Mouse (Mus musculus): ENCODE measurements at regions not wholly inside any gene's neighbourhood (a gene's known extent, or its start where the extent isn't known, plus 50 kb on each side); places are given as distances from the start of the nearest gene placed in this dataset.

GRCm38 (mm10) chr8:11981458-11981857, 141.2 kb downstream of the Tex29 start:
- no peaks in the 10 kb centered on the region for H3K36me3 ChIP-seq (ENCODE audit: control insufficient read depth in 1 of 2, insufficient read depth in 2 of 2, low read length in 2 of 2)
- DNase-seq (ENCODE audit: low read depth, low spot score) = peak; percentile 4
- TF ChIP-seq EP300 (IDR thresholded peaks at IDR 0.05; ENCODE audit: low read depth in 1 of 2, low read length in 2 of 2) (no peak), MAZ (IDR thresholded peaks at IDR 0.05; ENCODE audit: low read depth, low read length) (no peak), CTCF (IDR thresholded peaks at IDR 0.05 in 2 of 3, conservative IDR thresholded peaks at IDR 0.05 in 1 of 3; ENCODE audit: control insufficient read depth in 1 of 3, insufficient read depth in 1 of 3, low read depth in 2 of 3, low read length in 3 of 3, poor library complexity in 1 of 3, severe bottlenecking in 1 of 3) (peak; percentile 14 to 35 (median 21); a peak in 4 of 6 replicates)
- H3K27me3 ChIP-seq (ENCODE audit: control insufficient read depth in 1 of 2, insufficient read depth in 2 of 2, low read length in 2 of 2) = no peaks in the 10 kb centered on the region
- H3K9me3 ChIP-seq (replicated peaks; ENCODE audit: insufficient read depth, low read length) = no peaks in the 10 kb centered on the region
- no peaks in the 10 kb centered on the region for H3K79me2 ChIP-seq (ENCODE audit: control insufficient read depth, insufficient read depth, low read length, poor library complexity)
- H3K9ac ChIP-seq (ENCODE audit: control insufficient read depth, low read depth, low read length, poor library complexity, severe bottlenecking) = no peak overlapping the region
- H3K27ac ChIP-seq (ENCODE audit: control insufficient read depth, low read depth, low read length) = no peak overlapping the region
- H3K4me1 ChIP-seq (ENCODE audit: control insufficient read depth in 1 of 2, insufficient read depth in 2 of 2, low read length in 2 of 2) = no peaks in the 10 kb centered on the region
- no peak overlapping the region for H3K4me3 ChIP-seq (ENCODE audit: control insufficient read depth in 1 of 2, insufficient read depth in 1 of 2, low read depth in 2 of 2, low read length in 2 of 2)

DNA sequence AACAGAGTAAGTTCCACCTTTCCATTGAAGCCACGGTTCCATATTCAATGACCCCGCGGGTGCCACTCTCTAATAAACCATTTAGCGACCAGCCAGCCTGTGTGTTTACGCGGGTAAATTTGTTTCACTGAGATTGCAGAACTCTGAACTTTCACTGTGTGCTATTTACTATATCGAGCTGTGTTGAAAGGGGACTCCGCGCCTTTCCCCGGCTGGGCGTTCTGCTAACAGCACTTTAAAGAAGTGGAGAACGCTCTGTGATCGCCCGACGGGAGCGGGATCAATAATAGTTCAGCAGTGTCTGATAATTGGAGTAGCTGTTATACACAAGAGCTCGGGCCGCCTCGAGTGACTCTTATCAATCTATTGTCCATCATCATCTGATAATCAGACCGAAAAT, 149.8 kb downstream of the Tex29 start:
- TF ChIP-seq TCF12 (IDR thresholded peaks at IDR 0.05; ENCODE audit: low read depth, low read length) (no peak), MYB (IDR thresholded peaks at IDR 0.05; ENCODE audit: low read depth, low read length) (no peak), USF1 (IDR thresholded peaks at IDR 0.05; ENCODE audit: low read depth, low read length) (no peak), ZNF384 (IDR thresholded peaks at IDR 0.05; ENCODE audit: low read depth, low read length) (no peak), MEF2A (IDR thresholded peaks at IDR 0.05; ENCODE audit: extremely low read depth, insufficient replicate concordance, low read depth, low read length, poor library complexity, severe bottlenecking) (no peak), POLR2AphosphoS5 (IDR thresholded peaks at IDR 0.05; ENCODE audit: borderline replicate concordance, low read depth, low read length) (no peak), JUND (IDR thresholded peaks at IDR 0.05; ENCODE audit: low read depth, low read length) (no peak), CHD2 (IDR thresholded peaks at IDR 0.05; ENCODE audit: low read length) (no peak), POLR2AphosphoS2 (IDR thresholded peaks at IDR 0.05; ENCODE audit: low read length) (no peak), POLR2A (IDR thresholded peaks at IDR 0.05; ENCODE audit: control insufficient read depth in 1 of 2, insufficient read depth in 1 of 2, low read depth in 1 of 2, low read length in 2 of 2, poor library complexity in 1 of 2) (no peak), SIN3A (IDR thresholded peaks at IDR 0.05; ENCODE audit: low read length) (no peak), NRF1 (IDR thresholded peaks at IDR 0.05; ENCODE audit: insufficient read depth, low read depth, low read length, poor library complexity, severe bottlenecking) (no peak), ZMIZ1 (IDR thresholded peaks at IDR 0.05; ENCODE audit: low read depth, low read length) (no peak), MAZ (IDR thresholded peaks at IDR 0.05; ENCODE audit: low read depth, low read length) (no peak), MAX (IDR thresholded peaks at IDR 0.05; ENCODE audit: low read length) (no peak), MYC (IDR thresholded peaks at IDR 0.05; ENCODE audit: low read depth, low read length) (no peak), MAFK (IDR thresholded peaks at IDR 0.05; ENCODE audit: borderline replicate concordance, low read depth, low read length) (no peak), SMC3 (IDR thresholded peaks at IDR 0.05; ENCODE audit: low read depth, low read length) (no peak), ELF1 (IDR thresholded peaks at IDR 0.05; ENCODE audit: low read depth, low read length) (no peak)
- no peaks in the 10 kb centered on the region for H3K36me3 ChIP-seq (ENCODE audit: control insufficient read depth in 1 of 2, insufficient read depth in 2 of 2, low read length in 2 of 2)
- H3K9ac ChIP-seq (ENCODE audit: control insufficient read depth, low read depth, low read length, poor library complexity, severe bottlenecking) = no peak overlapping the region
- H3K9me3 ChIP-seq (replicated peaks; ENCODE audit: insufficient read depth, low read length) = no peaks in the 10 kb centered on the region
- H3K4me1 ChIP-seq (ENCODE audit: control insufficient read depth in 1 of 2, insufficient read depth in 2 of 2, low read length in 2 of 2) = no peaks in the 10 kb centered on the region
- no peaks in the 10 kb centered on the region for H3K27me3 ChIP-seq (ENCODE audit: control insufficient read depth in 1 of 2, insufficient read depth in 2 of 2, low read length in 2 of 2)
- H3K79me2 ChIP-seq (ENCODE audit: control insufficient read depth, insufficient read depth, low read length, poor library complexity) = no peaks in the 10 kb centered on the region
- H3K27ac ChIP-seq (ENCODE audit: control insufficient read depth, low read depth, low read length) = no peak overlapping the region
- no peak for DNase-seq (ENCODE audit: low read depth, low spot score)
- no peak overlapping the region for H3K4me3 ChIP-seq (ENCODE audit: control insufficient read depth in 1 of 2, insufficient read depth in 1 of 2, low read depth in 2 of 2, low read length in 2 of 2)

Measured in MEL (cell line).